Mouse (Mus musculus): ENCODE data around the gene Iqch. TPM values are rescaled to one million over a fixed set of nuclear protein-coding genes. Genes with fewer than 3 reads are reported as not detected.

Iqch gene
- polyA plus RNA-seq, 1 experiment: 0.06 TPM

GRCm38 (mm10) chr9:63603849-63604248 lies 1.6 kb upstream of the Iqch start:
- no peak for TF ChIP-seq POLR2A (IDR thresholded peaks at IDR 0.05; ENCODE audit: low read depth, low read length)
- TF ChIP-seq CTCF (conservative IDR thresholded peaks at IDR 0.05; ENCODE audit: insufficient read depth, insufficient read length, low read depth, low read length): no peak
- DNase-seq: peak; percentile 54
- Histone ChIP-seq H3K27me3 (replicated peaks; ENCODE audit: control insufficient read depth, insufficient read depth, low read length) (no peaks in the 10 kb centered on the region), H3K27ac (ENCODE audit: insufficient read depth, low read depth, low read length) (no peak overlapping the region), H3K4me1 (ENCODE audit: control insufficient read depth, insufficient read depth, low read length) (peaks cover 10% of the 10 kb centered on the region), H3K4me3 (ENCODE audit: insufficient read depth, low read depth, low read length) (peak overlapping the region; percentile 4; the same call in 1 of the 2 replicates), H3K36me3 (ENCODE audit: control insufficient read depth, insufficient read depth, low read length) (no peaks in the 10 kb centered on the region)
- WGBS: 40% methylated on average over 6 of the region's 6 CpGs

DNA sequence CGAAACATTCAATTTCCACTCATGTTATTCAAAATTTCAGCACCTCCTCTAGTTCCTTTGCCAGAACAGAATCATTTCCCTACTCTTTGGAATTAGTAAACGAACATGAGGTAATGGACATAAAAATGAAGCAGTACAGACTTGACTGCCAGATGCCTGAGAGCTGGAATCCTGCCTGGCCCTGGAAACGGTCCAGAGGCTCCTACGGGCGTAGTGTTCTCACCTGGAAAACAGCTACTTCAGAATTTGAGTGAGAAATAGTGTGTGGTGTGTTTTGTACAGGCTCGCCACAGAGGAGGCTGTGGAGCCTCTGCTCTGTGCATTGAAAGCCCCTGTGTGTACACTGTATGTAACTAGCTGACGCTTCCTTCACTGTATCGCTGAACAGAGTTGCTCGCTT lies 5.6 kb downstream of the Iqch start:
- Histone ChIP-seq H3K27me3 (replicated peaks; ENCODE audit: control insufficient read depth, insufficient read depth, low read length) (no peaks in the 10 kb centered on the region), H3K4me1 (ENCODE audit: control insufficient read depth, insufficient read depth, low read length) (no peaks in the 10 kb centered on the region), H3K36me3 (ENCODE audit: control insufficient read depth, insufficient read depth, low read length) (no peaks in the 10 kb centered on the region), H3K4me3 (ENCODE audit: insufficient read depth, low read depth, low read length) (no peak overlapping the region), H3K27ac (ENCODE audit: insufficient read depth, low read depth, low read length) (no peak overlapping the region)
- WGBS: 52% methylated on average over 9 of the region's 9 CpGs
- DNase-seq: peak; percentile 90
- TF ChIP-seq POLR2A (IDR thresholded peaks at IDR 0.05; ENCODE audit: low read depth, low read length): no peak
- TF ChIP-seq CTCF (conservative IDR thresholded peaks at IDR 0.05; ENCODE audit: insufficient read depth, insufficient read length, low read depth, low read length): no peak

GRCm38 (mm10) chr9:63595652-63596051 lies 6.6 kb downstream of the Iqch start:
- Histone ChIP-seq H3K36me3 (ENCODE audit: control insufficient read depth, insufficient read depth, low read length) (no peaks in the 10 kb centered on the region), H3K4me3 (ENCODE audit: insufficient read depth, low read depth, low read length) (no peak overlapping the region), H3K4me1 (ENCODE audit: control insufficient read depth, insufficient read depth, low read length) (no peaks in the 10 kb centered on the region), H3K27me3 (replicated peaks; ENCODE audit: control insufficient read depth, insufficient read depth, low read length) (no peaks in the 10 kb centered on the region), H3K27ac (ENCODE audit: insufficient read depth, low read depth, low read length) (no peak overlapping the region)
- no peak for DNase-seq
- 76% methylated on average over 8 of the region's 8 CpGs for WGBS
- TF ChIP-seq POLR2A (IDR thresholded peaks at IDR 0.05; ENCODE audit: low read depth, low read length) (no peak), CTCF (conservative IDR thresholded peaks at IDR 0.05; ENCODE audit: insufficient read depth, insufficient read length, low read depth, low read length) (no peak)

DNA sequence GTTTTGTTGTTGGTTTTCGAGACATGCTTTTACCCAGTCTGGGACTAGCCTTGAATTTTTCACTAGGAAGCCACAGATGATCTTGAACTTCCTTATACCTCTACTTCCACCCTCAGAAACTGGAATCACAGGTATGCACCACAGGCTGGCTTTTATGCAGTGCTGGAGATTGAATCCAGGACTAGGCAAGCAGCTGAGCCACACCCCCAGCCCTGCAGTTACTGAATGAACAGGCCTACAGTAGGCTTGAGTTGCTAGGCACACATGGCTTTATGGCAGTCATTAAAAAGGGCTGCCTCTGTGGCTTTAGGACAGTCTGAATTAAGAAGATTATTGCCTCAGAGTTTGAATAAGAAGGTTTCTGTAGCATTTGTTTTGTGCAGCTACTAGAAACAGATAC lies 7.3 kb downstream of the Iqch start:
- Histone ChIP-seq H3K27ac (ENCODE audit: insufficient read depth, low read depth, low read length) (no peak overlapping the region), H3K4me3 (ENCODE audit: insufficient read depth, low read depth, low read length) (no peak overlapping the region), H3K36me3 (ENCODE audit: control insufficient read depth, insufficient read depth, low read length) (no peaks in the 10 kb centered on the region), H3K27me3 (replicated peaks; ENCODE audit: control insufficient read depth, insufficient read depth, low read length) (no peaks in the 10 kb centered on the region), H3K4me1 (ENCODE audit: control insufficient read depth, insufficient read depth, low read length) (no peaks in the 10 kb centered on the region)
- DNase-seq: peak; percentile 43
- TF ChIP-seq CTCF (conservative IDR thresholded peaks at IDR 0.05; ENCODE audit: insufficient read depth, insufficient read length, low read depth, low read length): no peak
- TF ChIP-seq POLR2A (IDR thresholded peaks at IDR 0.05; ENCODE audit: low read depth, low read length): no peak
- 100% methylated on average over 1 of the region's 1 CpGs for WGBS

GRCm38 (mm10) chr9:63591661-63592256 lies 10.5 kb downstream of the Iqch start:
- TF ChIP-seq CTCF (conservative IDR thresholded peaks at IDR 0.05; ENCODE audit: insufficient read depth, insufficient read length, low read depth, low read length): no peak
- TF ChIP-seq POLR2A (IDR thresholded peaks at IDR 0.05; ENCODE audit: low read depth, low read length): no peak

GRCm38 (mm10) chr9:63590592-63590991 lies 11.7 kb downstream of the Iqch start:
- Histone ChIP-seq H3K4me3 (ENCODE audit: insufficient read depth, low read depth, low read length) (no peak overlapping the region), H3K4me1 (ENCODE audit: control insufficient read depth, insufficient read depth, low read length) (no peaks in the 10 kb centered on the region), H3K27me3 (replicated peaks; ENCODE audit: control insufficient read depth, insufficient read depth, low read length) (no peaks in the 10 kb centered on the region), H3K27ac (ENCODE audit: insufficient read depth, low read depth, low read length) (no peak overlapping the region), H3K36me3 (ENCODE audit: control insufficient read depth, insufficient read depth, low read length) (no peaks in the 10 kb centered on the region)
- DNase-seq: no peak
- TF ChIP-seq POLR2A (IDR thresholded peaks at IDR 0.05; ENCODE audit: low read depth, low read length): no peak
- 97% methylated on average over 4 of the region's 4 CpGs for WGBS

More at GRCm38 (mm10) chr9:63591661-63592256, 10.5 kb downstream of the Iqch start:
- no peak overlapping the region for H3K27ac ChIP-seq (ENCODE audit: insufficient read depth, low read depth, low read length)
- H3K4me3 ChIP-seq (ENCODE audit: insufficient read depth, low read depth, low read length): no peak overlapping the region
- H3K4me1 ChIP-seq (ENCODE audit: control insufficient read depth, insufficient read depth, low read length): no peaks in the 10 kb centered on the region
- DNase-seq: no peak
- WGBS: 92% methylated on average over 8 of the region's 8 CpGs
- no peaks in the 10 kb centered on the region for H3K27me3 ChIP-seq (replicated peaks; ENCODE audit: control insufficient read depth, insufficient read depth, low read length)
- H3K36me3 ChIP-seq (ENCODE audit: control insufficient read depth, insufficient read depth, low read length): no peaks in the 10 kb centered on the region

GRCm38 (mm10) chr9:63589209-63589608 lies 13.1 kb downstream of the Iqch start:
- no peaks in the 10 kb centered on the region for H3K27me3 ChIP-seq (replicated peaks; ENCODE audit: control insufficient read depth, insufficient read depth, low read length)
- 53% methylated on average over 6 of the region's 6 CpGs for WGBS
- H3K4me3 ChIP-seq (ENCODE audit: insufficient read depth, low read depth, low read length): no peak overlapping the region
- TF ChIP-seq CTCF (conservative IDR thresholded peaks at IDR 0.05; ENCODE audit: insufficient read depth, insufficient read length, low read depth, low read length) (no peak), POLR2A (IDR thresholded peaks at IDR 0.05; ENCODE audit: low read depth, low read length) (no peak)
- no peak for DNase-seq
- no peak overlapping the region for H3K27ac ChIP-seq (ENCODE audit: insufficient read depth, low read depth, low read length)
- no peaks in the 10 kb centered on the region for H3K36me3 ChIP-seq (ENCODE audit: control insufficient read depth, insufficient read depth, low read length)
- H3K4me1 ChIP-seq (ENCODE audit: control insufficient read depth, insufficient read depth, low read length): no peaks in the 10 kb centered on the region

Measured in kidney, adult 2 months (tissue).